Mouse (Mus musculus): ENCODE measurements around the gene Klf12. TPM values are rescaled to one million over a fixed set of nuclear protein-coding genes. Genes with fewer than 3 reads are reported as not detected.
"Not testable (repeated sequence)": the region's sequence is repeated elsewhere in the genome, so short reads cannot be mapped to it uniquely, and the experiment has no call there.

Gene Klf12
- total RNA-seq, 2 experiments from 2014 or later: 12.2 to 17.0 TPM

DNA sequence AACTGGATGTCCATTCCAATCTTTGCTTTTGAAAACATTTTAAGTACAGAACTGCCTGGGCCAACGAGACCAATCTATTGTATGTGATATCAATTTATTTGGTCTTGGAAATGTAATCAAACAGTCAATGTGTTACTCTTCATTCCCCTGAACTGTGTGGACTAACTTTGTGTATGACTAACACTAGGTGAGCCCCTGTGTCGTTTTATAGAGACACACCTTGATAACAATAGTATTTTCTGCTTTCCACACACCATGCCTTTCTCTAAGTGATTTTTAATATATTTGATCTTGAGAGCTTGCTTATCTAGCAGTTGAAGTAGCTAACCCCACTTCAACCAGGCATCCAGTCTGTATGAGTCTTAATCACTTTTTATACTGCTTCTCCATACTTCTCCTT, 398.0 kb downstream of the Klf12 start:
- no peak for DNase-seq (ENCODE audit: low spot score in 2 of 2)

DNA sequence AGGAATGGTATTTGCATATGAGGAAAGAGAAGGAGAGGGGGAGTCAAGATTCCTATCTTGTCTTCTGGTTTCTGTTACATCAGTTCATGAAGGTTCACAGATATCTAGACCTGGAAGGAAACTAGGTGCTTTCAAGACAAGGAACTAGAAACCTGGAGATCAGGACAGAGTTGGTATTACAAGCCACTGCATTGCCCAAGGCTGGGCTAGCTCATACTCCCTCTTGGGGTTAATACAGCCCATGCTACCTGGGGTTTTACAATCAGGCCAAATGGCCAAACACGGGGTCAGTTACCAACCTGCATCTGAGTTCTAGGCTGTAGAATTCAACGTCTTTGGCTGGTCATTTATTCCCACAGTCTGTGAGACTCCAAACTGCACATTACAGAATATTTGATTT, 398.9 kb downstream of the Klf12 start:
- DNase-seq (ENCODE audit: low spot score in 2 of 2): no peak

DNA sequence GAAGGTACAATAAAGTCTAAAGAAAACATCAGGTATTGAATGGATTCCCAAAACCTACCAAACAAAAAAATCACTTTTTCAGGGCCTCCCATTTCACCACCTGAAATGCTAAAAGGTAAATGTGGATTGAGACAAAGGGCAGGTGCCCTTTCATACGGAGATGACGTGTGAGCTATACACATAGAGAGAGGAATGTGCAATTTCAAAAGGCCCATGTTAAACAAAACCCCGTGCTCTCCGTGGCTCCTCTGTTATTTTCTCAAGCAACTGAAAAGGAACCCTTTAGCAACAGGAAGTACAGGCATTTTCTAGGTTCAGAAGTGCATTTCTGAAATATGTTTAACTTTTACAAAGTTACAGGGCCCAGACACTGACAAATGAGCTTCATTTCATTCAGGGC, 399.4 kb downstream of the Klf12 start:
- no peak for DNase-seq (ENCODE audit: low spot score in 2 of 2)

DNA sequence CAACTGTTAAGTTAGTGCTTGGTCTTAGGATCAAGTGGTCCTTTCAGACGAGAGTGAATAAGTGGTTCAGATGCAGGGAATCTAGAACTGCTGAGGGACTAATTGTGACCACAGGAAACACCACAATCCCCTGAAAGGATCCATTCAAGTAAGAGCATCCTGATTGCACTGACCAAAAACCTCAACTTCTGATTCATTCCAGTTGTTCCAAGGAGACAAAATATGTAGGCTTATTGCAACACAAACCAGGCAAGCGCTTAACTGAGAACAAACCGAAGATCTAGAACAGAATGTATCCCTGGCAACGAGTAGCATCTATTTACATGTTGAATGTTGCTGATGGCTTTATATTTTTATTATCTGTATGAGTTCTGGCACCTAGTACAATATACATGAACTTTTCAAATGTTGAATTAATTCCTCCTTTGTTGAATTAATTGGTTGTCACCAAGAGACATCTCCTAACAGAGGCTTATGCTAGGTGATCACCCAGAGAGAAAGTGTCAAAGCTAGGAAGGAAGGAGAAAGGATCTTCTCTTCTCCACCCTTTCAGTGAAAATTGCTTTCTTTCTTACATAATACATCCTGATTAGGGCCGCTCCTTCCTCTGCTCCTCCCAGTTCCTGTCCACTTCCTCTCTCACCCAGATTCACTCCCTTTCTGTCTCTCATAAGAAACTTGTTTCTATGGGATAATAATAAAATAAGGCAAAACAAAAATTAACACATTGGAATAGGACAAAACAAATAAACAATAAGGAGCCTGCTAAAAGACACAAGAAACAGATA, 407.5 kb downstream of the Klf12 start:
- DNase-seq (ENCODE audit: low spot score in 2 of 2): no peak

DNA sequence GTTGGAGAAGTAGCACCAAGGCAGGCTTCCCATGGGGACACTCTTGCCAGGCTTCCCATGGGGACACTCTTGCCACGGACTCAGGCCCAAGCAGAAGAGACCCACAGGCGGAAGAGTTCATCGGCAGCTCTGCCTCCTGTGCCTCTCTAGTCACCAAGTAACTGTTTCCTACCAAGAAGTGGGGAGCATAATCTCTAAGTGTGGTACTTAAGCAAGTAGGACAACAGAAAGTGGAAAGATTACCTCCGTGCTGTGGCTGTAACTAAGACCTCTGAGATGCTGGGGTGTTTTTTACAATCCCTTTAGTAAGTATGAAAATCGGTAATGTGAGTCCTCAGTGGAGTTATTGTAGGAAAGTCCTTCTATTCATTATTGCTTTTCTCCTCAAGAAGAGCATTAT, 410.8 kb downstream of the Klf12 start:
- no peak for DNase-seq (ENCODE audit: low spot score in 2 of 2)

DNA sequence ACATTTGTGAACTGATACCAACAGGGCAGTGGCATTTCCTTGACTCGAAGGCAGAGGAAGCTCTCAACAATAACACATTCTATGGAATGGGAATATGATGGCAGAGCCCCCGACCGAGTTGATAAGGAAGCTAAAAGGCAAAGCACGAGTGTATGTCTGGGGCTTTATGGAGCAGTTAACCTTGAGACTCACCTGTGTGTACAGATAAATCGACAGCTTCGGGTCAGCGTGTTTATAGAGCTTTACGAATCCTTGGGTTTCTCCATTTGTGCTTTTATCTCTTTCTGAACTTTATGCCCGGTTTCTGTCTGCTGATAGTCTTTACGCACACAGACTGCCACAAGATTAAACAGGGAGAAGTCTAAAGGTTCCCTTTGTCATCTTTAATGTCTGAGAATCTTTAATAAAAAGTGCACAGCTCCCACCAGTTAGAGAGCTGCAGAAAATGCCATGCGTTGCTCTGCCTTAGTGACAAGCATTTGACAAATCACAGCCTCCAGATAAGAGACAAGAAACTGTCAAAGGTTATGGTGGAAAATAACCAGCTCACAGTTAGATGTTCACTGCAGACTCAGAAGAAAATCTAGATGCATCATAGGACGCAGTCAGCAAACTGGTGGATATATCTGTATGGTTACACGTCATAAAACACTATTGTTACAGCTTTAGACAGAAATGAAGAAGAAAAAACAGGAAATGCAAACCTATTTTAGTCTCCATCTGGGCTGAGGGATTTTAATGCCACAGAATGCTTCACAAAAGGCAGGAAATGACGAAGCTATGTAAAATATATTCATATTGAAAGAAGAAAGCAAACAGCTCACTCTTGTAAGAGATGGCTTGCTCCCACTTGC, 428.1 kb downstream of the Klf12 start:
- no peak for DNase-seq (ENCODE audit: low spot score in 2 of 2)

DNA sequence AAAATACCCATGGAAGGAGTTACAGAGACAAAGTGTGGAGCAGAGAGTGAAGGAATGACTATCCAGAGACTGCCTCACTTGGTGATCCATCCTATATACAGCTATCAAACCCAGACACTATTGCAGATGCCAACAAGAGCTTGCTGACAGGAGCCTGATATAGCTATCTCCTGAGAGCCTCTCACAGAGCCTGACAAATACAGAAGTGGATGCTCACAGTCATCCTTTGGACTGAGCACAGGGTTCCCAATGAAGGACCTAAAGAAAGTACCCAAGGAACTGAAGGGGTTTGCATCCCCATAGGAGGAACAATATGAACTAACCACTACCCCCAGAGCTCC, 430.0 kb downstream of the Klf12 start:
- DNase-seq (ENCODE audit: low spot score in 2 of 2): not testable (repeated sequence)

DNA sequence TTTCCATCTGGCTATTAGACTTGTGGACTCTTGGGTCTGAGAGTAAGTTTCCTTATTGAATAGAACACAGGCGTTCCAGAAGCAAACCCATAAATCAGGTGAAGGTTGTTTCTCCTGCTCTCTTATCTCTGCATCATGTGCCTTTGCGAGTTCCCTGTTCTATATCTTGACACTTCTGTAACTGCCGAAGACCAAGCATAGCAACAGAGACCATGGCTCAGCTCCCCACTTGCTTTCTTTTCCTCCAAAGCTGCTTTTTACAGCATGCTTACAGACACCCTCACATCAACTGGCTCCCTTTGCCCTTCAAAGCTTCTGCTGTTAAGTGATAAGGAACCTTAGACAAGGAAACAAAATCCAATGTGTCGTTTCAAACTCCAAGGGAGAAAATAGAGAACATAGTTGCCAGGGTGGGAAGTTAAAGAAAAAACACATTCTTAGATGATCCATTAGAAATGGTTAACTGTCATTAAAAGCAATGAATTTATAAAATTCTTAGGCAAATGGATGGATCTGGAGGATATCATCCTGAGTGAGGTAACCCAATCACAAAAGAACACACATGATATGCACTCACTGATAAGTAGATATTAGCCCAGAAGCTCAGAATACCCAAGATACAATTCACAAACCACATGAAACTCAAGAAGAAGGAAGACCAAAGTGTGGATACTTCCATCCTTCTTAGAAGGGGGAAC, 430.6 kb downstream of the Klf12 start:
- DNase-seq (ENCODE audit: low spot score in 2 of 2): not testable (repeated sequence)

DNA sequence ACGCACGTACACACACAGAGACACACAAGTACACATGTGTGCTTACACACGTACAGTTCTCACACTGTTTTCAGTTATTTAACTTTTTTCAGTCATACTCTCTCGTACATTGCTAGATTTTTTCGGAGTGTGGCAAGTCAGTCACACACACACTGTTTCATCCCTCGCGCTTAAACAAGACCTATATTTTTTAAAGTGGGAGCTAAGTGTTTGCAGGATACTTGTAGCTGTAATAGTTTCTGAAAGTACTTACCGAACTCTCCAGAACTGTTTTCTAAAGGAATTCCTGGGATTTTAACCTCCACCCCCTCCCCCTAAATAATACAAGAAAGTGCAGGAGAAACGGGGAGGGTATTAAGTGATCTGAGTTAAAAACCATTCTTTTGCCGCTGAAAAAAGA, 434.1 kb downstream of the Klf12 start:
- DNase-seq (ENCODE audit: low spot score in 2 of 2): no peak

DNA sequence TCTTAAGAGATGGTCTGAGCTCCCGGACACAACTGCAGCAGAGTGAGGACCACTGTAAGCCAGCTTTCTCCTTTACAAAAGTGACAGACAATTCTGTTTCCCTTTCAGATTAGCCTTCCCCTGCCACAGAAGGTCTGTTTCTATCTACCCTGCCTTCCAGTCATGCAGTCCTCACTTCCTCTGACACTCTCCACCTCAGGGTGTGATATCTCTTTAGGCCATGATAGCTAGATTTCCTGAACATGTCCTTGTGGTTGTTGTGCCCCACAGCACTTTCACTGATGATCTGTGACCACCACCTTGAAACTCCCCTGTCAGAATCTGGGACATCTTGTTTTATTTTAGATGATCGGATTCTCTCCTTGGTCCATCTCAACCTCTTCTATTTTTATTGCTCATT, 437.0 kb downstream of the Klf12 start:
- no peak for DNase-seq (ENCODE audit: low spot score in 2 of 2)

DNA sequence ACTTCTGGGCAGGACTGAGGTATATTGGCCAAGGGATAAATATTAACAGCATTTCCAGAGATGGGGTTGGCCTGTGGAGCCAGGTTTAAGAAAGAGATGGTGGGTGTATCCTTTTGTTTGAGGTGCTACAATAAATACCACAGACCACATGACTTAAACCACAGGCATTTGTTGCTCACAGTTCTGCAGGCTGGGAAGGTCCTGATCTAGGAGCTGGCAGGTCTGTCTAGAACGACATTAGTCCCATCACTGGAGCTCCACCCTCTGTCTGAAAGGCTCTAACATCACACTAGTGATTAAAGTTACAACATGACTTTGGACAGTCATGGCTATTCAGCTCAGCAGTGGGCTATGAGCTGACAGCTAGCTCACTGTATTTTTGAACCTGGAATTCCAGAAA, 457.8 kb downstream of the Klf12 start:
- no peak for DNase-seq (ENCODE audit: low spot score in 2 of 2)

All from adrenal gland, adult 18-20 months (tissue).